Mouse (Mus musculus) ES-E14 (cell line): ENCODE measurements around the gene Mrpl50. TPM values are rescaled to one million over a fixed set of nuclear protein-coding genes. Genes with fewer than 3 reads are reported as not detected.

ENCODE experiments used
- DNase-seq: peaks from one replicate; pipeline ENCODE4 v3.0.0-alpha.2; 2013; ENCODE audit warnings: low read depth, low spot score
- H3K27ac ChIP-seq: 2 replicates; pipeline ENCODE4 v1.5.1; 2012; ENCODE audit warnings: low read depth, mild to moderate bottlenecking, low read length, moderate library complexity, mixed read lengths; ENCODE audit not compliant: poor library complexity, insufficient read depth, severe bottlenecking
- H3K36me3 ChIP-seq: 2 replicates; pipeline ENCODE4 v1.6.1; 2012; ENCODE audit warnings: mild to moderate bottlenecking, low read length, moderate library complexity, mixed read lengths; ENCODE audit not compliant: control insufficient read depth, poor library complexity, insufficient read depth, severe bottlenecking
- H3K4me1 ChIP-seq, 2 experiments: fragments of 150-350 bp in 1 of 2; sonication (generic) in 1 of 2; 2 replicates each; pipeline ENCODE4 v1.6.1; 2012; ENCODE audit warnings: low read length in 2 of 2, mild to moderate bottlenecking in 1 of 2, mixed read lengths in 1 of 2; ENCODE audit not compliant: control insufficient read depth in 2 of 2, insufficient read depth in 2 of 2, poor library complexity in 1 of 2
- H3K4me3 ChIP-seq, 2 experiments: fragments of 150-350 bp in 1 of 2; sonication (generic) in 1 of 2; 2 replicates each; pipeline ENCODE4 v1.5.1; 2012; ENCODE audit warnings: low read length in 2 of 2, low read depth in 1 of 2, mild to moderate bottlenecking in 1 of 2, mixed read lengths in 1 of 2; ENCODE audit not compliant: insufficient read depth in 1 of 2, poor library complexity in 1 of 2, severe bottlenecking in 1 of 2
- H3K9ac ChIP-seq: 2 replicates; pipeline ENCODE4 v1.6.1; 2012; ENCODE audit warnings: low read depth, mild to moderate bottlenecking, low read length, mixed read lengths; ENCODE audit not compliant: poor library complexity, insufficient read depth, severe bottlenecking
- H3K9me3 ChIP-seq: fragments of 150-350 bp; sonication (generic); 2 replicates; pipeline ENCODE4 v1.6.1; 2012; ENCODE audit warnings: low read depth, mild to moderate bottlenecking, low read length; ENCODE audit not compliant: control insufficient read depth, insufficient read depth
- CHD2 ChIP-seq: IDR thresholded peaks from 2 replicates; pipeline ENCODE4 v1.6.1; 2014; ENCODE audit warnings: mild to moderate bottlenecking, low read depth, low read length, inconsistent platforms
- HCFC1 ChIP-seq: IDR thresholded peaks from 2 replicates; pipeline ENCODE4 v1.6.1; 2012; ENCODE audit warnings: low read length, inconsistent platforms, borderline replicate concordance; ENCODE audit not compliant: insufficient read depth
- MAFK ChIP-seq: IDR thresholded peaks from 2 replicates; pipeline ENCODE4 v1.6.1; 2014; ENCODE audit warnings: mild to moderate bottlenecking, low read depth, low read length, inconsistent platforms; ENCODE audit not compliant: insufficient read depth
- ZC3H11A ChIP-seq: IDR thresholded peaks from 2 replicates; pipeline ENCODE4 v1.6.1; 2012; ENCODE audit warnings: low read depth, mild to moderate bottlenecking, inconsistent platforms, low read length, borderline replicate concordance
- ZNF384 ChIP-seq: IDR thresholded peaks from 2 replicates; pipeline ENCODE4 v1.6.1; 2012; ENCODE audit warnings: low read depth, low read length, inconsistent platforms
- in situ Hi-C, 2 experiments: fragments of 600-800 bp; cut with MboI; formaldehyde crosslinking; loops; one replicate each; pipeline ENCODE4 v1.15.1; 2025; ENCODE audit warnings: low sequenced_read_pairs in 2 of 2, inconsistent platforms in 1 of 2; ENCODE audit not compliant: unreplicated experiment in 2 of 2
- total RNA-seq: library from RNA; depleted of rRNA; stranded (reverse); fragments of 300-350 nt; gene quantifications from 2 replicates; pipeline ENCODE4 v1.2.3, GENCODE M21; 2012

Gene Mrpl50
- total RNA-seq, 1 experiment: 26.4 TPM

DNA sequence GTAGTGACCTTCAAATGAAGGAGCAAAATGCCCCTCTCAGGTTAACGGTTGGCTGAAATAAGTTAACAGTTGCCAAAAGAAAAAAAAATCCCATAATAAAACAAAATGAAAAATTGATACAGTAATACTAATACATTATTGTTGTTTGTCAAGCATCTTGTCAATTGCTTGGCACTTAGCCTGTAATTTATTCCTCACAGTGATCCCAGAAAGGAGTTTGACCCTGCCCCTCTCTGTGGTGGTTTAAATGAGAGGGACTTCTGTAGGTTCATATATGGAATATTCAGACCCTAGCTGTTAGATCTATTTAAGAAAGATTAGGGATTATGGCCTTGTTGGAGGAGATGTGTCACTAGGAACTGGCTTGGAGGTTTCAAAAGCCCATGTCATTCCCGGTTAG is 25.1 kb upstream of the Mrpl50 start:
- in situ Hi-C loops: no loop called here
- no peak overlapping the region for H3K4me3 ChIP-seq

DNA sequence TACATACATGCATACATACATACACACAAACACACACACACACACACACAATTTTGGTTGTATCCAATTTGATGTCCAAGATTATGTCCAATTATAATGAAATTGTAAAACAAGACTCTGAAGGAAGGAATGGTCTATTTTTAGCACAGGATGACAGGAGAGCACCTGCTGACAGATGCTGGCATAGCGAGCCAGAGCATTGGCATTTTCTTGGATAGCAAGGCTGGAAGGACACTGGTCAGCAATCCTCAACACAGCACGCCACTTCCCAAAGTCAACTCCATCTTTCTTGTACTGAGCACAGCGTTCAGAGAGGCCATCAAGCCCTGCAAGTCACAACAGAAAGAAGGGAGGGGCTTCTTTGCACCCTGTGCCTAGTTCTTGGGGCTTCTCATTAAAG is 20.1 kb upstream of the Mrpl50 start:
- no peak for TF ChIP-seq ZNF384
- TF ChIP-seq MAFK: no peak
- TF ChIP-seq ZC3H11A: no peak
- TF ChIP-seq CHD2: no peak
- no peak for TF ChIP-seq HCFC1
- H3K9me3 ChIP-seq: no peaks in the 10 kb centered on the region
- DNase-seq: no peak
- H3K4me3 ChIP-seq: no peak overlapping the region
- no peaks in the 10 kb centered on the region for H3K4me1 ChIP-seq
- no peak overlapping the region for H3K27ac ChIP-seq
- no peaks in the 10 kb centered on the region for H3K36me3 ChIP-seq
- no peak overlapping the region for H3K9ac ChIP-seq
- in situ Hi-C loops: no loop called here

More for the DNA sequence above, 25.1 kb upstream of the Mrpl50 start:
- no peak for TF ChIP-seq CHD2
- TF ChIP-seq ZNF384: no peak
- TF ChIP-seq MAFK: no peak
- no peak for TF ChIP-seq HCFC1
- no peak for TF ChIP-seq ZC3H11A
- Histone ChIP-seq H3K27ac (no peak overlapping the region), H3K9me3 (no peaks in the 10 kb centered on the region), H3K9ac (no peak overlapping the region), H3K36me3 (no peaks in the 10 kb centered on the region), H3K4me1 (no peaks in the 10 kb centered on the region)
- DNase-seq: no peak

DNA sequence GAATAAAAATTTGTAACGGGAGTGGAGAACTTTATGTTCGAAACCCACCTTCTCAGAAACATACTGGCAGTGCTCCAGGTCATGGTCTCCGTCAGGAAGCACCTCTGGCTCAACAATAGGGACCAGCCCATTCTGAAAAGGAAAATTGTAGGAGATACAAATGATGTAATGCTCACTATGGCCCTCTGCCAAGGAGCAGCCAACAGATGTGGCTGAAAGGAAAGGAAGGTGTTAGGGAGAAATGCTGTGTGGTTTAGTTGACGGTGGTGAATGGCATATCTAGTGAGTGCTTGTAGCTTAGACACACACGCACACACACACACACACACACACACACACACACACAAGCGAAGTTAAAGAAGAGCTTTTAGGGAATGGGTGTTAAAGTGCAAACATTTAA is 18.8 kb upstream of the Mrpl50 start:
- no peak overlapping the region for H3K9ac ChIP-seq
- H3K36me3 ChIP-seq: no peaks in the 10 kb centered on the region
- no peaks in the 10 kb centered on the region for H3K9me3 ChIP-seq
- H3K4me3 ChIP-seq: no peak overlapping the region
- DNase-seq: no peak
- TF ChIP-seq MAFK: no peak
- TF ChIP-seq HCFC1: no peak
- TF ChIP-seq ZC3H11A: no peak
- no peak for TF ChIP-seq CHD2
- no peak for TF ChIP-seq ZNF384
- H3K4me1 ChIP-seq: no peaks in the 10 kb centered on the region
- in situ Hi-C loops: no loop called here
- no peak overlapping the region for H3K27ac ChIP-seq

DNA sequence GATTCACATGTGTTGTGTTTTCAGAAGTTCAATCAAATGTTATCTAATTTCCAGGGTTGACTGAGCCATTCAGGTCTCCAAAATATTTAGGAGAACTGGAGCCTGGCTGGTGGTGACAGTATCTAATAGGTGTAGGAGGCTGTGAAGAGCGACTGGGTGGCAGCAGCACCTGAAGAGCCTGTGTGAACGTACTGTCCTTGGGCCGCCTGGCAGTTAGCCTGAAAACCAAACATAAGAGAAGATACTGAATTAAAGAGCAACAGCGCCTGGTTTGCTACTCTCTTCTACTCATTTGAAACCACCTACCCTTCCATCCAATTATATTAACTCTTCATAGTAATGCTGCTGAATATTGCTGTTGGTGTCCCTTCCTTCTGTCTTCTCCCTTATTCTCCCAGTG is 15.8 kb upstream of the Mrpl50 start:
- TF ChIP-seq ZC3H11A: no peak
- no peak for TF ChIP-seq ZNF384
- no peak for TF ChIP-seq MAFK
- no peak for TF ChIP-seq HCFC1
- no peak for TF ChIP-seq CHD2
- Histone ChIP-seq H3K27ac (no peak overlapping the region), H3K4me1 (no peaks in the 10 kb centered on the region), H3K36me3 (no peaks in the 10 kb centered on the region), H3K4me3 (no peak overlapping the region), H3K9ac (no peak overlapping the region), H3K9me3 (no peaks in the 10 kb centered on the region)
- DNase-seq: no peak
- in situ Hi-C loops: no loop called here

DNA sequence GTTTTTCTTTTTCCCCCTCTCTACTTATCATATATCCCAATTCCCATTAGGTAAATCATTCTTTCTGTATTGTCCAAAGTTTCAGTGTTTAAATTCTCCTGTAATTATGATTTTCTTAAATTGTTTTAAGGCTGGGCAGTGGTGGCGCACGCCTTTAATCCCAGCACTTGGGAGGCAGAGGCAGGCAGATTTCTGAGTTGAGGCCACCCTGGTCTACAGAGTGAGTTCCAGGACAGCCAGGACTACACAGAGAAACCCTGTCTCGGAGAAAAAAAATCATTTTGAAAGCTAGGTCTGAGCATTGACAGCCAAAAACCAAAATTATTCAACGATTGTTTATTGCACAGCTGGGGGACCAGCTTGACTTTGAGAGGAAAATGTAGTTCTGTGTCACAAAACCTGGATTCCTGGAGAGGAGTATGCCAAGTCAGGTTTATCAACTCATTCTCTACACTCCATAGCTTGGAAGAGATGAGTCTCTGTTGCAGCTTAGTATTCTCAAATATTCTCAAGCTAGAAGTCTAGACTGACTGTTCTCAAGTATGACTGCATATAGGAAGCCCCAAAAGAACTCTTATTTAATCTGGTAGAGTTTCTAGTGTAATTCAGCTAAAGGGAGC is 14.9 kb upstream of the Mrpl50 start:
- in situ Hi-C loops: no loop called here
- H3K9me3 ChIP-seq: no peaks in the 10 kb centered on the region
- no peak for TF ChIP-seq ZNF384
- TF ChIP-seq ZC3H11A: no peak
- TF ChIP-seq MAFK: no peak
- no peak for TF ChIP-seq HCFC1
- no peak for TF ChIP-seq CHD2
- H3K4me1 ChIP-seq: no peaks in the 10 kb centered on the region
- H3K27ac ChIP-seq: no peak overlapping the region
- no peak for DNase-seq
- H3K9ac ChIP-seq: no peak overlapping the region
- H3K36me3 ChIP-seq: no peaks in the 10 kb centered on the region
- H3K4me3 ChIP-seq: no peak overlapping the region
